Mouse (Mus musculus): ENCODE data around the gene 4930535I16Rik.

4930535I16Rik gene

DNA sequence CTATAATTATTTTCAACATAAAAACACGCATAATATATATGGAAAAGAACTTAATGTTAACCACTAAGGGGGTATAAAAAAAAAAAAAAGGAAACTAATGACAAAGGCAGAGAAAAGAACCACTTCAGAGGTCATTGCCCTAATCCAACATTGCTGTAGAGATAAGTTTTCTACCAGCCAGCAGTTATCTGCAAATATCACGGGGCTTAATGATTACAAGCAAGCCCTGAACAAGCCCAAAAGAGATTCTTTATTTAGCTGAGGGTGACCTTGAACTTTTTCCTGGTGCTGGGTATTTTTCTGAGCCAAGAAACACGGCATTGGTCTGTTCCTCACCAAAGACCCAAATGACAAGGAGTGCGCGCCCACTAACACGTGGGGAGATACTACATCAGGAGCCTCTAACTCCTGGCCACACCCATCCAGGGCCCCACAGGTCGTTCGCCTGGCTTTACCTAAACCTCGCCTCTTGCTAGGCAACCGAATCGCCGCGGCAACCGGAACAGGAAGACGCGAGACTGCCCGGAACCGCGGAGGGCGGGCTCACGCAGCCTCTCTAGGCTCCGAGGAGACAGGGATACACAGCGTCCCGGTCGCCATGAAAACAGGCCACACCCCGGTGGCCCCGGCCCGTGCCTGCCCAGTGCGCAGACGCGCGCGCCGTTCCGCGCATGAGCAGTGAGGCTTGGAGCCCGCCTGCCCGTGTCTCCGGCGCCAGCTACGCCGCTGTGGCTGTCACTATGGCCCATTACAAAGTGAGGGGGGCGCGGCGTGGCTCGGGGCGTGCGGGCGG is 13.3 kb downstream of the 4930535I16Rik start, which contains the start of gene Mycbp:
Mycbp (plus strand) TSS at position 500 of the 793 bp plus-strand sequence.
- peak; percentile 99 for DNase-seq (ENCODE audit: low spot score)

- DNase-seq (ENCODE audit: low spot score): no peak
Observed at GRCm38 (mm10) chr4:123903432-123903831, 14.4 kb downstream of the 4930535I16Rik start.

DNA sequence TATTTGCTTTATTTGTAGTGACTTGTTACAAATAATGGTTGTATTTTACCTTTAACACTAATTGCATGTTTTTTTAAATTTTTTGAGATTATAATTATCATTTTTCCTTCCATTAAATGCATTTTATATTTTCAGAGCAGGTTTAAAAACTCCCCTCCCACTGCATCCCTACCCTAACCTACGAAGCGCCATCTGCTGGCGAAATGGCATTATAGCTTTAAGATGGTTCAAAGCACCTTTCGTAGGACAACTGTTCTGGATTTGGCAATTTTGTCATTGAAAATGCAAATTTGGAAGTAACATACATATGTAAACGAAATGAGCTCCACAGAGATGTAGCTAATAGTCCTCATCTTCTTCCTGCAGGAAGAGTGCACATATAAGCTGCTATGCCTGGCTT is 19.1 kb downstream of the 4930535I16Rik start:
- peak; percentile 43 for DNase-seq (ENCODE audit: low spot score)

GRCm38 (mm10) chr4:123894295-123894694 is 23.5 kb downstream of the 4930535I16Rik start:
- DNase-seq (ENCODE audit: low spot score): no peak

GRCm38 (mm10) chr4:123893726-123894125 is 24.1 kb downstream of the 4930535I16Rik start:
- no peak for DNase-seq (ENCODE audit: low spot score)
